Mouse (Mus musculus): ENCODE measurements around the gene Tubgcp6.

Tubgcp6 gene

DNA sequence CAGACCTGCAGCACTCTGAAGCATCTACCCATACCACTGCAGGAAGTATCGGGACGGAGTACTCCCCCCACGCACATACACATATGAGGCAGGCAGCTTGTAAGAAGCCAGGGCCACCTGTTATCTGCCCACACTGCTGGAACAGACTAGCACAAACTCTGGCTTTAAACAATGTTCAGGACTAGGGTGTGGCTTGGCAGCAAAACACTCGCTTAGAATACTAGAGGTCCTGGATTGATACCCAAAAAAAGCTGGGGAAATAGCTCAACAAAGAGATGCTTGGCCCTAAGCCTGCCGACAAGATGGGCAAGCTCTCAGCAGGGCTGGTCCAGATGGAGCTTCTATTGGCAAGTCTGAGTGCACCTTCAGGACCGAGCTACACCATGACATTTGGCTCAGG is 59.4 kb downstream of the Tubgcp6 start:
- DNase-seq (ENCODE audit: low spot score in 2 of 2) = no peak

DNA sequence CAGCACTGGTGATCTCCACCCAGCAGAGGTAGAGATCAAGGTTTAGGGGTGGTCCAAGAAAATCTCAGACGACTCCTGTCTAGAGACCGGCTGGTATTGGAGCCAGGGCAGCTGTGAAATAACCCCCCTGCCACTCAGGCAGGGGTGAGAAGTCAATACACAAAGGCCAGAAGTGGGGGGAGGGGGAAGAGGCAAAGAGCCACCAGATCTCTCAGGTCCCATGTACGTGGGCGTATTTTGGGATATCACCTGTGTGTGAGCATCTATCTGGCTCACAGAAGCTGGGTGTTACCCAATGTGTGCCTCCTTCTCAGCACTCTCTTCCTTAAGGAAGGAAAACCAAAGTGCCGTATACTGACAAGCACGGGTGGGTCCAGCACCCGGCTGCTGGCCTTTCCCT is 59.9 kb downstream of the Tubgcp6 start:
- DNase-seq (ENCODE audit: low spot score in 2 of 2) = no peak

DNA sequence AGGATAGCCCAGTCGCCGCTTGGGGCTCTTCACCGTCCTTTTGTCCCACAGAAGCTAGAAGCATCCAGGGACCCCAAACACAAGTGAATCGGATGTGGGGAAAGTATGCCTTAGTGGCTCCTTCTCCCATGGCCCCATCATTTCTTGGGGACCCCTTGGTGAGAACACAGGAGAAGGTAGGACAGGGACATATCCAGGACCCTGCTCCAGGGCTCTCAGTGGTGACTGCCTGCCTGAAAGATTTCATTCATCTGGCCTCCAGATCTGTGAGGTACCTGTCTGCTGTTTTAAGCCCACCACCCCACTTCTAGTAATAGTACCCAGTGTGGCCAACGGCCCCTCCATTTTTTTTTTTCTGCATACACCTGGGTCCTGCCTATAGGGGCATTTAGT is 60.4 kb downstream of the Tubgcp6 start:
- DNase-seq (ENCODE audit: low spot score in 2 of 2) = no peak

DNA sequence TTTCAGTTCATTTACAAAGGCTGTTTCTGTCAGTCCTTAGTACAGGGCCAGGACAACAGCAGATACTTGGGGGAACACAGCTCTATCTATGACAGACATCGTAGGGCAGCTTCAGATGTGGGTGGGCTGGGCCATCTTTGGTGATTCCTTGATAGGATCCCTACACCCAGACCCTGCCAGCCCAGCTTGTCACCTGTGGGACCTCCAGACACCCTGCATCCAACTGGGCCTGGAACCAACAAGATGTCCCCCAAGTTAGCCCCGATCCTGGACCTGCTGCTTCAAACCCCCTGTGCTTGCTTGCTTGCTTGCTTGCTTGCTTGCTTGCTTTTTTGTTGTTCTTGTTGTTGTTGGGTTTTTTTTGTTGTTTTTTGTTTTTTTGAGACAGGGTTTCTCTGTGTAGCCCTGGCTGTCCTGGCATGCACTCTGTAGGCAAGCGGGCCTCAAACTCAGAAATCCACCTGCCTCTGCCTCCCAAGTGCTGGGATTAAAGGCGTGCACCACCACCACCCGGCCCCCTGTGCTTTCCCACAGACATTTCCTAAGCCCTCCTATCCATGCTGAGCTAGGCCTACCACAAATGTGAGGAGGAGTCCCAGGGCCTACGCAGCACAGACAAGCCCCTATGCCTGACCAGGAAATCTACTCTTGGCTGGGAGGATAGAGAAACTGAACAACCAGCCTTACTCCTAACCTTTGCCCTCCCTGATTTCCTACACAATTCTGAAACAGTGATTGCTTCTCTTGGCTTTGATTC is 61.0 kb downstream of the Tubgcp6 start:
- no peak for DNase-seq (ENCODE audit: low spot score in 2 of 2)

DNA sequence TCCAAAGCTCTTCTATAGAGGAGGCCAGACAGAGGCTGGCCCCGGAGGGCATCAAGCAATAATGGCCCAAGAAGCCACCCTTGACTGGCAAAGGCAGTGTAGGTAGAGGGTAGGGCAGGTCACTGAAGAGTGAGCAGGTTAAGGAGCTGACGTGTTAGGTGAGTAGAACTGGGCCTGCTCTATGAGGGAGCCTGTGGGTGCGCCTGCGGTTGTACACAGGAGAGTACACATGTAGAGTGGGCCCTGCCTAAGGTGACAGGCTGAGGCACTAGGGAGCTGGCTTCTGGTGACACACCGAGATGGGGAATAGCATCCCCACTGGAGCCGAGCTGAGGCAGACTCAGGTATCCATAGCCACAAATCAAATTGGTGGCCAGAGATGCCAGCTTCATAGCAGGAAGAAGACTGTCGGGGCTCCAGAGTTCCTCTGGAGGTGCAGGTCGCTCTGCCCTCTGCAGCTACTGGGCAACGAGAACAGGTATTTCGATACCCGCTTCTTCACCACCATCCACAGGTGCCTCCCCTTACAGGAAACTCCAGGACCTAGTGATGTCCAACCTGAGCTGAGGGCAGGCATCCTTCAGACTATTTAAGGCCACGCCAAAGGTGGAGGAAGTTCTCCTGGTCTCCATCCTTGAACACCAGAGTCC is 62.0 kb downstream of the Tubgcp6 start:
- DNase-seq (ENCODE audit: low spot score in 2 of 2) = peak in 1 of 2 experiments; percentile 5

DNA sequence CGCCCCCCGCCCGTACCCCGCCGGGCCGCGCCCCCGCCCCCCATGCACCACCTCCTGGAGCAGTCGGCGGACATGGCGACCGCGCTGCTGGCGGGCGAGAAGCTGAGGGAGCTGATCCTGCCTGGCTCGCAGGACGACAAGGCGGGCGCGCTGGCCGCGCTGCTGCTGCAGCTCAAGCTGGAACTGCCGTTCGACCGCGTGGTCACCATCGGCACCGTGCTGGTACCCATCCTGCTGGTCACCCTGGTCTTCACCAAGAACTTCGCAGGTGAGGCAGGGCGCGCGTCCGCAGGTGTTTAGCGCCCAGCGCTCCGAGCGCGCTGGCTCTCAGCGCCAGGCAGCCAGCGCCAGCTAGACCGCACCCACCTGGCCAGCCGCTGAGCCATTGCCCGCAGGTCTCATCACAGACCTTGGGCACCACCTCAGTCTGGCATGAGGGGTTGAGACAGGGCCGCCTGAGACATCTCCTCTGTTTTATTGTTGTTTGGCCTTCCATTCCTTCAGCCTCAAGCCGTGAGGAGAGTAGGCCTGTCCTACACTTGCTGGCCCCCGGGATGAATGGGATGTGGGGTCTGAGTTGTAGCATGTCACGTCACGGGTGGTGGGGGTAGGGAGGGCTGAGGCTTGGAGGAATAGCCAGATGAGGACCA is 62.8 kb downstream of the Tubgcp6 start:
- DNase-seq (ENCODE audit: low spot score in 2 of 2) = peak in 1 of 2 experiments; percentile 41

DNA sequence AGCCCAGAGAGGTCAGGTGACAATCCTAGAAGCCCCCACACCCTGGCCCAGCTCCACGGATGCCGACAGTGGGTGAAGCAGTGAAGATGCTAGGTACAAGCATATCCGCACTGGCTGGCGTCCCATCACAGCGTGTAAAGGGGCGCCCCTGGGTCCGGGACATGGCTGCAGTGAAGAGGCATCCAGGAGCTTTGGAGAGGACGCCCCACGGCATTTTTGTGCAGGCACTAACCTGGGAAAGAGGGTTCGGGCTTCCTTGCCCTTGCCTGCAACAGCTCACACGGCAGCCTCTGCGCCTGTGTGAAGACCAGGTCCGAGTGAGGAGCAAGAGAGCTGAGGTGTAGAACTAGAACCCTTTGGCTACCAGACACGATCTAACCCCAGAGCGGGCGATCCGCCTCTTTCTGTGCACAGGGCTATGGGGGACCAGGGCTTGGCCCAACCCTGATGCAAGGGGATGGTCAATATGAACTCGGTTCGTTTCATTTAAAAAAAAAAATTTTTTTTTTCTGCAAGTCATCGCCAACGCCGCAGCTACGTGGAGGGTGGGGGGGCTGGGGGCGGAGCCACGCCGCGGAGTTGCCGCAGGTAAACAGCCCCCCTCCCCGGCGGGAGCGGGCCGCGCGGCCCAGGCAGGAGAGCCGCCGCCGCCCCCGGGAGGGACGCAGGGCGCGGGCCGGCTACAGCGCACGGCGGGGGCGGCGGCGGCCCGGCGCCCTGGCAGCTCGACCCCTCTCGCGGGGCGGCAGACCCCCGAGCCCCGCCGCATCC is 63.6 kb downstream of the Tubgcp6 start, which contains the start of gene Panx2:
Gene Panx2, plus strand, starts transcription at position 574 of the 771 bp plus-strand sequence.
- peak in 1 of 2 experiments; percentile 27 for DNase-seq (ENCODE audit: low spot score in 2 of 2)

DNA sequence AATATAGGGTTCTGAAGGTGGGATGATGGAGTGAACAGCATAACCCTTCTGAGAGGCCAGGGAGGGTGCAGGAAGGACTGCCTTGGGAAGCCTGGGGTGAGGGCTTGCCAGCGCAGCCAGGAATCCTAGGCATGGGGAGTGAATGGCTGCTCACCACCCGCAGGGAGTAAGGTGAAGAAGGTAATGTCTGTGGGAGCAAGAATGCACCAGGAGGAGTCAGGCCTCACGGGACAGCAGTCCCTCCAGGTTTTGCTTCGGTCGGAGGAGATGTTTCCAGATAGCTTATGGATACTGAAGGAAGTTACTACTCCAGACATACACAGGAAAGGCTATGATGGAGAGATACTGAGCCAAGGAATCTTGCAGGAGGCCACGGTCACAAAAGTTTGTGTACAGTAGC is 64.2 kb downstream of the Tubgcp6 start:
- DNase-seq (ENCODE audit: low spot score in 2 of 2) = peak in 1 of 2 experiments; percentile 5

DNA sequence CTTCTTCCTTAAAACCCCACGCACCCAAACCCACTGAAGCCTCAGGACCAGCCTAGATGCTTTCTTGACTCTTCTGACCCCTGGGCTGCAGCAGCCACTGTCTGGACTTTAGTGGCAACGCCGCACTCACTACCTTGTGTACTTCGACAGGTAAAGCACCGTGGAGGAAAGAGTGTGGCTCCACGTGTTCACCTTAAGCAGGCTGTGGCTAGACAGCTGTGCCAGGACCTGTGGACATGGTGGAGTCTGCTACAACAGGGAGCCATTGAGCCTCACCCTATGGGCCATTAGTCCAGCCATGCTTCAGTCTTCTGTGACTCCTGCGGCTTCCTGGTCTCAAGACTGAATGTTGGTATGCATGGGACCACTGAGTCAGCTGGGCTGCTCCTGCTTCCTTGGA is 68.2 kb downstream of the Tubgcp6 start:
- DNase-seq (ENCODE audit: low spot score in 2 of 2) = no peak

All from frontal cortex, postnatal 10 days (tissue).